Mouse (Mus musculus): ENCODE measurements around the gene Exoc2.

GRCm38 (mm10) chr13:30841306-30841705 lies 132.6 kb downstream of the Exoc2 start:
- TF ChIP-seq E2F4 (IDR thresholded peaks at IDR 0.05; ENCODE audit: insufficient read depth), result no peak
- no peak for TF ChIP-seq POLR2AphosphoS2 (IDR thresholded peaks at IDR 0.05; ENCODE audit: insufficient read length, low read depth)
- TF ChIP-seq POLR2A (IDR thresholded peaks at IDR 0.05; ENCODE audit: insufficient read length, low read depth), result no peak
- no peak for TF ChIP-seq TCF12 (IDR thresholded peaks at IDR 0.05; ENCODE audit: insufficient read depth, poor library complexity, severe bottlenecking)
- TF ChIP-seq CEBPB (IDR thresholded peaks at IDR 0.05; ENCODE audit: insufficient read depth, poor library complexity, severe bottlenecking), result no peak
- TF ChIP-seq USF1 (IDR thresholded peaks at IDR 0.05; ENCODE audit: low read depth), result no peak
- TF ChIP-seq MYOG (IDR thresholded peaks at IDR 0.05; ENCODE audit: control insufficient read depth in 1 of 3, insufficient read depth in 1 of 3, insufficient read length in 2 of 3, low read depth in 2 of 3), result no peak
- no peak for TF ChIP-seq REST (IDR thresholded peaks at IDR 0.05; ENCODE audit: insufficient read depth, insufficient read length)
- no peak for TF ChIP-seq MAX (IDR thresholded peaks at IDR 0.05; ENCODE audit: low read depth)
- no peak for TF ChIP-seq MYOD1 (IDR thresholded peaks at IDR 0.05; ENCODE audit: control insufficient read depth in 1 of 3, insufficient read length in 2 of 3, low read depth in 2 of 3)
- TF ChIP-seq SRF (IDR thresholded peaks at IDR 0.05; ENCODE audit: control insufficient read depth, insufficient read length, low read depth), result no peak
